Mouse (Mus musculus) brain, embryonic 14.5 days (tissue): ENCODE measurements around the gene A2ml1. TPM values are rescaled to one million over a fixed set of nuclear protein-coding genes. Genes with fewer than 3 reads are reported as not detected.
A peak's percentile ranks its signal among the peaks of the same experiment; 100 is the strongest.

Source experiments
- DNase-seq: peaks from one replicate; pipeline ENCODE4 v3.0.0-alpha.2; 2011; ENCODE audit warnings: low read depth
- CTCF ChIP-seq: fragments of 200-500 bp; IDR thresholded peaks from 2 replicates; pipeline ENCODE4 v1.5.1; 2012; ENCODE audit warnings: inconsistent platforms, mild to moderate bottlenecking, moderate library complexity, borderline replicate concordance; ENCODE audit not compliant: insufficient read depth, insufficient read length; ENCODE audit errors: extremely low read depth
- POLR2A ChIP-seq: fragments of 200-500 bp; IDR thresholded peaks from 2 replicates; pipeline ENCODE4 v1.6.1; 2012; ENCODE audit warnings: mild to moderate bottlenecking, inconsistent platforms, borderline replicate concordance; ENCODE audit not compliant: poor library complexity, insufficient read depth, insufficient read length, severe bottlenecking; ENCODE audit errors: extremely low read depth
- polyA plus RNA-seq: library from polyadenylated mRNA; depleted of rRNA; stranded (reverse); fragments of >200 nt; gene quantifications from 2 replicates; pipeline ENCODE4 v1.2.3, GENCODE M21; 2012

Gene A2ml1
- polyA plus RNA-seq, 1 experiment, result 0.83 TPM

DNA sequence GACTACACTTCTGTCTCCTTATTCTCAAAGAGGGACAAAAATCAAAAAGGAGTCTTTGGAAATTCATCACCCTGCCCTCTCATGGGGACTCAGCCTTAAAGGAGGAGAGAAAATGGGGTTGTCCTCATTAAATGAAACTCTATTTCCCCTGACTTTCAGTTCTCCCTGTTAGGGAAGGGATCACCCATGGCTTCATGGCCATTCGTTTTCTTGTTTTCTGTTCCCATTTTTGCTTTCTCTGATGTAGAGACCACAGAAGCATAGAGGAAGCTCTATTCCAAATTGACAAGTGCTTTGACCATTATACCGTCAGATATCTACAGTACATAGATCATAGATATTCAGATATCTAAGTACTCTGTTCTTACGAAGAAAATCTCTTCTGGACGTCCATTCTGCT lies 36.0 kb downstream of the A2ml1 start:
- TF ChIP-seq CTCF (no peak), POLR2A (no peak)
- no peak for DNase-seq

DNA sequence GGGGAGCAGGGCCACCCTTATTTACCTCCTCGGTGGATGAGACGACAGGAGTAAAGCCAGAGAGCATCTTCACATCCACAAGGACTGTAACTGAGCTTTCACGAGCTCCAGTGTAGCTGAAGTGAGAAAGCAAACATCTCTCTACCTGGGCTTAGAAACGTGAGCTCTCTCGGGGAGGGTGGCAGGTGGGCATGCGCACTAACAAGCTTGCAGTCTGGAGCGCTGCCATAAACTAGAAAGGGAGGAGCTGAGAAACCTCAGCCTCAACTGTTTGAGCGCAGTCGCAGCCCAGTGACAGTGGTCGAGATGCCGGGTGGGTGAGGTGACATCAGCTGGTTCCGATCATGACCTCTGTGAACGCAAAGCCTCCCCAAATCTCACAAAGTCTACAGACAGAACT lies 38.2 kb downstream of the A2ml1 start:
- DNase-seq, result peak; percentile 5
- TF ChIP-seq CTCF (no peak), POLR2A (no peak)

DNA sequence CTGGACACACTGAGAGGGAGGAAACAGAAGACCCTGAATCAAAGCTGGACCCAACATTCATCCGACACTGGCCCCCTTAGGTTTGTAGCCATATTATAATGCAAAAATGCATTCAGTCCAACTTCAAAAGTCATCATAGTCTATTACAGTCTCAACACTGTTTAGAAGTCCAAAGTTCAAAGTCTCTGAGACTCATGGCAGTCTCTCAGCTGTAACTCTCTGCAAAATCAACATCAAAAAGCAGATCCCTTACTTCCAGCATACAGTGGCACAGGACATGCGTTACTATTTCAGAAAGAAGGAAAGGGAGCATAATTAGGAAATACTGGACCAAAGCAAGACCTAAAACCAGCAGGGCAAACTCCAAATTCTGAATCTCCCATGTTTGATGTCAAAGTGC lies 46.2 kb downstream of the A2ml1 start:
- TF ChIP-seq CTCF (no peak), POLR2A (no peak)
- DNase-seq, result no peak

DNA sequence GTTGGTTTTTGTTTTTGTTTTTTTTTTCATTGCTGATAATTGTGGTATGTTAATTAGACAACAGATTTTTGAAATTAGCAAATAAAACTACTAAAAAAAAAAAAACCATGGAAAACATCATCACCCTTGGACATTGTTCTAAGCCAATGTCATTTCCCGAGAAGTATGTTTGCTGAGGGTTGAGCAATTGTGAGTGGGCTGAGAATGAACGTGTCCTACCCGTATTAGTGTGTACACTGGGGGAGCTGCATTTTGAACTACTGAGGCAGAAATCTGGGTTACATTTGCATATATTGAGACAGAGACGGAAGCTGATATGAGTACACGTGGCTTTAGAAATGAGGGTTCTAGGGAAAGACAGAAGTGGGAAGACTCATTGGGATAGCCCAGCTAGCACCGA lies 48.1 kb downstream of the A2ml1 start:
- TF ChIP-seq CTCF (no peak), POLR2A (no peak)
- no peak for DNase-seq

DNA sequence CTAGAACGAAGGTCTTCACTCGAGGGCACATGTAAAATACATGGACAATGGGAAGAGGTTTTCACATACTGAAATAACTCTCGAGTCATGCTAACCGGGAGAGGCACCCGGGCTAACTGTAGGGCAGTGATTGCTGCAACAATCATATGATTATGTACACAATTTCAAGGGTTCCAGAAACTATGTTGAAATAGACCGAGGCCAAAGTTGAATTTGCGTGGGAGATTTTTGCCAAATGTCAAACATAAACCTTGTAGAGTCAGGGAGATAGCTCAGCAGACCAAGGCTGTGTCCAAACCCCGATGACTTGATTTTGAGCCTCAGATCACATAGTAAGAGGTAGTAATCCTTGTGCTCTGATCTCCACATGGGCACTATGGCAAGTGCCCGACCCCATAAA lies 48.7 kb downstream of the A2ml1 start:
- DNase-seq, result no peak
- no peak for TF ChIP-seq POLR2A
- no peak for TF ChIP-seq CTCF

DNA sequence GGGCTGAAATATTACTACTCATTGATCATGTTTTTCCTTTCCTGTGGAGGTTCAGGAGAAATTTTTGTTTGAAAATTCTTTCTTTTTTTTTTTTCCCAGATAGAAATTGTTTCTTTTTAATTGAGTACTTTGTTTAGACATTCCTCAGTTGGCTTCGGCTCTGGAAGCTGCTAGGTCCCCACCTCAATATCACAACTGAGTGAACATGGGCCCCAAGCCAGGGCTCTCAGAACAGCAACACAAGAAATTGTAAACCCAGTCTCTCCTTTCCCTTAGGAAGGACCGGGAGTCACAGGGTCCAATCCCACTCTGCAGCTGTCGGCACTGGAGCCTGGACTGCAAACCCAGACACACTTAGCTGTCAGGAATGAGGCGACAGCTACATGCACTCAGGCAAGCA lies 52.9 kb downstream of the A2ml1 start:
- DNase-seq, result no peak
- TF ChIP-seq CTCF (no peak), POLR2A (no peak)

DNA sequence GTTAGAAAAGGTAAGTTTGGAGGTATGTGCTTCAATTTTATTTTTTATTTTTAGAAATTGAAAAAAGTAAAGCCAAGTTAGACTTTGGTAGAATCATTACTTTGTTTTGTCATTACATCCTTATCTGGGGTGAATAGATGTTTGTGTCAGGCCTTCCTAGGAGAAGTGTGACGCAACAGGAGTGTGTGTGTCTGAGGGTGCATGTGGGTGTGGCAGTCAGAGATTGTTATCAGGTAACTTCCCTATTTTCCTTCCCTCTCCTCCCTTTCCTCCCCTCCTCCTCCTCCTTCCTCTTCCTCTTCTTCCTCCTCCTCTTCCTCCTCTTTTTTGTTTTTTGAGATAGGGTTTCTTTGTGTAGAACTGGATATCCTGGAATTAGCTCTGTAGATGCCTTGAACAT lies 54.3 kb downstream of the A2ml1 start:
- TF ChIP-seq POLR2A, result no peak
- no peak for TF ChIP-seq CTCF

DNA sequence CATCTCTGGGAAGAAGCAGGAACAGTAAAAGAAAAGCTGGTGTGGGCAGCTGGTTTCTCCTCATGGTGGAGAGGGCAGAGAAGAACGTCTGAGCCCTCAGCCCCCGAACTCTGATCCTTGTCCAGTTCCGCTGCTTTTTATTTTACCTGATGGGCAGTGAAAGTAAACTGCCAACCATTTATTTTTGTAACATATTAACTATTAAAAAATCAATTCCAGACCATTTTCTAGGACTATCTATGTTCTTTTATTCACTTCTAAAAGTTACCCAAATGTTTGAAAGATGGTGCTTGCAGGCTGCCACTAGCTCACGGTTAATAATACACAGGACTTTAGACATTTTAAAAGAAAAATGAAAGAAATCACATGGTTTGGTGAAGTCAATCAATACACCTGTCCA lies 54.8 kb downstream of the A2ml1 start, which contains the start of gene Pzp:
Gene Pzp (minus strand): TSS at position 120 of the 400 bp plus-strand sequence.
- TF ChIP-seq POLR2A (no peak), CTCF (no peak)
- DNase-seq, result no peak

More for the DNA sequence above, 54.3 kb downstream of the A2ml1 start:
- DNase-seq, result no peak

DNA sequence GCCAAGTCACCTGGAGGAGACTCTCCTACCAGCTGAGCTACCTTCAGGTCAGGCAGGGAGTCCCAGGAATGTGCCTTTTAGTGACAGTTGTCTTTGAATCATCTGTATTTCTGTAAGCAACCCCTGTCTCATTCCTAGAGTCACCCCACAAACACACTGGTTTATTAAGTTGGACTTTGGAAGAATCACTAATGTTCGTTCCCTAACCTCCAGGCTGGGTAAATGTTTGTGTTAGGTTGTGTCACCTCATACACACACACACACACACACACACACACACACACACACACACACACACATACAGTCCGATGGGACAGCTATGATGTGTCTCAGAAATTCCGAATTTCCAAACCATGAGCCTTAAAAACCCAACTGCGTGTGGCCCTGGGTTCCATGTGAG lies 55.6 kb downstream of the A2ml1 start:
- TF ChIP-seq CTCF, result no peak
- no peak for TF ChIP-seq POLR2A
- DNase-seq, result no peak

DNA sequence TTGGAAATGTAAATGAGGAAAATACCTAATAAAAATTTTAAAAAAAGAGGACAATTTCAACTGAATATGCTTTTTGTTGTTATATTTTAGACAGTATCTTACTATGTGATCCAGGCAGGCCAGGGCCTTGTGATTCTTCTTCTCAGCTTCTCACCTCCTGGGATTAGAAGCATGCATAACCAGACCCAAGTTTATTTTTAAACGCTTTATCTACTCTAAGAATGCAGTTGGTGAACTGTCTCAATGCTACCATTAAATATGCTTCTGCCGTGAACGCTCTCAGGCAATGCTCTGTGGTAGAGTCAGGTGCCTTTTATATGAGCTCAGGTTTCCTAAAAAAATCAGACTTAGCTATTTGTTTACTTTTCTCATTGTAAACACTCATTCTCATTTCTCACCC lies 58.0 kb downstream of the A2ml1 start:
- TF ChIP-seq POLR2A, result no peak
- TF ChIP-seq CTCF, result no peak
- no peak for DNase-seq

DNA sequence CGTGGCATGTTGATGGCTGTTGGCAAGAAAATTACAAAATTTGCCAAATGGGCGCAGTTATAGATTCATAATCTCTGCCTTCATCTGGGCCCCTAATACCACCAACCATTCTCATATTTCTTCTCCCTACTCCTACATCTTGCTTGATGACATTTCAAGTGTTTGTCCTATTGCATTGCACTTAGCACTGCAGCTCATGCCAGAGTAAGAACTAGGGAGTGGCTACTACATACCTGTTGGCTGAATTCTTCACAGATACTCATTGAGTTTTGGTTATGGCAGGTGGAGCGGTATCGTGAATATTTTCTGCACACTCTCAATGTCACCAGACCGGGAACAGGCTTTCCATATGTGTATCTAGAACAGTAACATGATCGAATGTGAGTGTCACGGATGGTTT lies 62.2 kb downstream of the A2ml1 start:
- no peak for TF ChIP-seq CTCF
- no peak for DNase-seq

DNA sequence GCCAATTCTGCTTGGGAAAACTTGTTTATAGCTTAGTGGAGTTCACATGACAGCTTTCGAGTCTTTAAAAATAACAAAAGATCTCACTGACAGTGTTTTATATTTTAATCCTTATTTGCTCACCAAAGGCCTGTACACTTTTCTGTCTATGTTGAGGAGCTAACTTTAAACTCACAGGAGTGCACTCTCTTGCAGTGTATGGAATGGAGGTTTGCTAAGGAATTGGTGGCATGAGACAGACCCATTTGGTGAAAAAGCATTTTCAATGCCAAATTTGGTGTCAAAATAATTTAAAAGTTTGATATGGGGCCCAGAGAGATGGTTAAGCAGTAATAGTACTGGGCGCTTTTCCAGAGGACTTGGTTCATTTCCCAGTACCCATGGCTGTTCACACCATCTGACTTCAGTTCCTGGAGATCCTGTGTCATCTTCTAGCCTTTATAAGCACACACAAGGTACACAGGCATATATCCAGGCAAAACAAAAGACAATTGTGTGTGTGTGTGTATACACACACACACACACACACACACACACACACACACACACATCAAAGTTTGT lies 75.7 kb downstream of the A2ml1 start:
- TF ChIP-seq CTCF (no peak), POLR2A (no peak)
- peak; percentile 46 for DNase-seq
